Mouse (Mus musculus) embryonic facial prominence, embryonic 11.5 days (tissue): ENCODE data around the gene 2210407C18Rik. TPM values are rescaled to one million over a fixed set of nuclear protein-coding genes. Genes with fewer than 3 reads are reported as not detected.
A peak's percentile ranks its signal among the peaks of the same experiment; 100 is the strongest.

Experiments
- ATAC-seq: fragments of 200-750 bp; cut with Nextera tagmentation; replicated peaks from 2 replicates; pipeline ENCODE4 v1.8.0; 2017; ENCODE audit warnings: low read depth; ENCODE audit not compliant: insufficient number of reproducible peaks, low FRiP score, low TSS enrichment
- DNase-seq: peaks from one replicate; pipeline ENCODE4 v3.0.0-alpha.2; 2015; ENCODE audit warnings: low spot score
- H3K27ac ChIP-seq: fragments of 300-500 bp; sonication (generic); replicated peaks from 2 replicates; pipeline ENCODE4 v1.5.1; 2014; ENCODE audit warnings: mild to moderate bottlenecking, low read depth, low read length, control low read depth
- H3K27me3 ChIP-seq: fragments of 300-500 bp; sonication (generic); 2 replicates; pipeline ENCODE4 v1.6.1; 2014; ENCODE audit warnings: mild to moderate bottlenecking, low read length, moderate library complexity, mixed read lengths; ENCODE audit not compliant: control insufficient read depth, insufficient read depth
- H3K36me3 ChIP-seq: fragments of 300-500 bp; sonication (generic); replicated peaks from 2 replicates; pipeline ENCODE4 v1.6.1; 2014; ENCODE audit warnings: low read depth, mild to moderate bottlenecking, low read length, moderate library complexity, mixed read lengths; ENCODE audit not compliant: control insufficient read depth, insufficient read depth
- H3K4me1 ChIP-seq: fragments of 300-500 bp; sonication (generic); 2 replicates; pipeline ENCODE4 v1.6.1; 2014; ENCODE audit warnings: low read length, mixed read lengths; ENCODE audit not compliant: control insufficient read depth, insufficient read depth
- H3K4me2 ChIP-seq: fragments of 300-500 bp; sonication (generic); 2 replicates; pipeline ENCODE4 v1.6.1; 2014; ENCODE audit warnings: low read depth, mild to moderate bottlenecking, control low read depth, low read length, moderate library complexity
- H3K4me3 ChIP-seq: fragments of 300-500 bp; sonication (generic); 2 replicates; pipeline ENCODE4 v1.5.1; 2014; ENCODE audit warnings: low read depth, low read length, control low read depth
- H3K9ac ChIP-seq: fragments of 300-500 bp; sonication (generic); replicated peaks from 2 replicates; pipeline ENCODE4 v1.6.1; 2014; ENCODE audit warnings: mild to moderate bottlenecking, control low read depth, low read length
- H3K9me3 ChIP-seq: fragments of 300-500 bp; sonication (generic); replicated peaks from 2 replicates; pipeline ENCODE4 v1.6.1; 2016; ENCODE audit warnings: mild to moderate bottlenecking, low read length, inconsistent platforms, mixed read lengths; ENCODE audit not compliant: control insufficient read depth
- WGBS: fragments of 180-500 bp; shearing (Covaris S2); extraction: QIAGEN DNeasy Blood & Tissue Kit; methylation state at CpG from one replicate; pipeline ENCODE4 v1.1.7; 2014; 5-methylcytosine and 5-hydroxymethylcytosine counted together
- polyA plus RNA-seq: library from polyadenylated mRNA; unstranded; fragments of >200 nt; fragmentation: Nextera tagmentation; extraction: Ambion mirVana; gene quantifications from 2 replicates; pipeline ENCODE4 v1.2.1, GENCODE M21; 2014

2210407C18Rik gene
- polyA plus RNA-seq, result not detected in 2 replicates

DNA sequence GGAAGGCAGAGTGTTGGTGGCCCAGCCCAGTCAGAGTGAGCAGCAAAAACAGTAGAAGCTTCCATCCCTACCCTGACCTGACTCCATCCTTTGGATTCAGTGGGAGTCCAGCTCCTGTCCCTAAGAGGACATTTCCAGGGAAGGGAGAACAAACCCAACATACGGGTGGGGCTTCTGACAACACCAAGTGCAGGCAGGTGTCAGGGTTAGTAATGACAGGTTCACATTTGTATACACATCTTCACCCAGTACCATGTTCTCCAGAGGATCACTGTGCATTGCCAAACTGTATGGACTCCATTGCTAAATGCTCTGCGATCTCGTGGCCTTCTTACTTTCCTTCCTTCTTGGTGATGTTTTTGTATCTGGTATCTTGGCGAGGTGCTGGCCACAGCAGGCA lies at the start of gene 2210407C18Rik:
TSS of gene 2210407C18Rik (minus strand) at position 101 of the 400 bp plus-strand sequence.
- H3K27ac ChIP-seq, result no peak within 1 kb of the TSS
- DNase-seq, result no peak
- no peak within 1 kb of the TSS for H3K4me2 ChIP-seq
- no peaks in the 10 kb centered on the region for H3K36me3 ChIP-seq
- 76% methylated on average over 4 of the region's 4 CpGs for WGBS
- H3K9me3 ChIP-seq, result no peaks in the 10 kb centered on the region
- H3K4me1 ChIP-seq, result no peaks in the 10 kb centered on the region
- no peaks in the 10 kb centered on the region for H3K27me3 ChIP-seq
- ATAC-seq, result no peak
- no peak within 1 kb of the TSS for H3K9ac ChIP-seq
- H3K4me3 ChIP-seq, result no peak within 1 kb of the TSS

DNA sequence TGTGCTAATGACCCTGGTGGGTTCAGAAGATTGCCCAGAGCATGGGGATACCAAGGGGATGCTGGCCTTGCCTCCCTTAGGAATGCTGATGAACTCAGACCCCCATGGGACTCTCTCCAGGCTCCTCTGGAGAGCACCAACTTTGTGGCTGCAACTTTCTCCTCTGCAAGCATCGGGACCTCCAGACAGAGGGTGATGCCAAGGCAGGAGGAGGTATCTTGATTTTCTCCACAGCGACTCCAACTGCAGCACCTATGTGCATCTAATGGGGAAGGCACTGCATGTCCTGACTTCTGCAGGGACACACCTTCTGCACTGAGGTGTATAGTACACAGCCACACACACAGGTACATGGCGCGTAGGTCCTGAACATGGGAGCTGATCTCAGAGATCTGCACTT lies 42.7 kb upstream of the 2210407C18Rik start, which contains the start of gene Olfr322:
TSS of gene Olfr322 (plus strand) at position 187 of the 400 bp plus-strand sequence.
- Histone ChIP-seq H3K4me2 (no peak within 1 kb of the TSS), H3K9me3 (no peaks in the 10 kb centered on the region), H3K4me3 (no peak within 1 kb of the TSS), H3K9ac (no peak within 1 kb of the TSS), H3K27me3 (no peaks in the 10 kb centered on the region), H3K4me1 (no peaks in the 10 kb centered on the region), H3K36me3 (no peaks in the 10 kb centered on the region), H3K27ac (no peak within 1 kb of the TSS)
- WGBS, result 85% methylated on average over 4 of the region's 4 CpGs
- ATAC-seq (no peak), DNase-seq (no peak)

DNA sequence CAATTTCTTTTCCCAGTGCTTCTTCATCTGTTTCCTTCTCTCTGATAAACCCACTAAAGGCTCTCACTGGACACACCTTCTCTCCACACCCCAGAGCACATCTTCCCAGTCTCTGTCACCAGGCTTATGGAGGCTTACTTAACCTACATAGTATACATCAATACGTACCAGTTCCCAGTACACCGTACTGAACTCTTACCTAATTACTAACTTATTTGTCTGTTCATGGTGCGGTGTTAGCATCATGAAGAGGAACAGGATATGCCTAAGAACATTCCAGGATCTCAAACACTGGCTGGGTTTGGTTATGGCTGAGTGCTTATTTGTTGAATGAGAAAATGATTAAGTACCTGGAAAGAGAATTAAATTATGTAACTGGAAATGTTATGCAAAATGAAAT lies 39.3 kb upstream of the 2210407C18Rik start:
- no peak overlapping the region for H3K9ac ChIP-seq
- no peaks in the 10 kb centered on the region for H3K36me3 ChIP-seq
- ATAC-seq (no peak), DNase-seq (no peak)
- H3K9me3 ChIP-seq, result no peaks in the 10 kb centered on the region
- no peak overlapping the region for H3K4me2 ChIP-seq
- H3K4me3 ChIP-seq, result no peak overlapping the region
- no peak overlapping the region for H3K27ac ChIP-seq
- no peaks in the 10 kb centered on the region for H3K27me3 ChIP-seq
- H3K4me1 ChIP-seq, result no peaks in the 10 kb centered on the region
- 88% methylated on average over 3 of the region's 3 CpGs for WGBS

DNA sequence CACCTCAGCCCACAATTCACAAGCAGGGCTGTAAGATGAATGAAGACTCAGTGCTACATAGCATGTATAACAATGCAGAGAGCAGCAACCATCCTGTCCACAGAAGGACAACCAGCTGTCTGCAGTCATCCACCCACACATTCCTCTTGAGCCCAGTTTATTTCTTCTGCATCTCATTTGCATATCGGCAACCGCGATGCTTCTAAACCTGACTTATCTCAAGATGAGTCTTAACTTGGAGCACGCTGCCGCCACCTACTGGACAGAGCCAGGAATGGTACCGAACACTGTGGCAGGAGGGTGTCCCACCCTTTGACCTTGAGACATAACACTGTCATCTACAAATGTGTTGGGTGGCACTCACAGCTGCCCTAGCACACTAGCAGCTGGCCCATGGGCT lies 27.5 kb upstream of the 2210407C18Rik start:
- WGBS, result 35% methylated on average over 6 of the region's 6 CpGs
- H3K4me2 ChIP-seq, result no peak overlapping the region

DNA sequence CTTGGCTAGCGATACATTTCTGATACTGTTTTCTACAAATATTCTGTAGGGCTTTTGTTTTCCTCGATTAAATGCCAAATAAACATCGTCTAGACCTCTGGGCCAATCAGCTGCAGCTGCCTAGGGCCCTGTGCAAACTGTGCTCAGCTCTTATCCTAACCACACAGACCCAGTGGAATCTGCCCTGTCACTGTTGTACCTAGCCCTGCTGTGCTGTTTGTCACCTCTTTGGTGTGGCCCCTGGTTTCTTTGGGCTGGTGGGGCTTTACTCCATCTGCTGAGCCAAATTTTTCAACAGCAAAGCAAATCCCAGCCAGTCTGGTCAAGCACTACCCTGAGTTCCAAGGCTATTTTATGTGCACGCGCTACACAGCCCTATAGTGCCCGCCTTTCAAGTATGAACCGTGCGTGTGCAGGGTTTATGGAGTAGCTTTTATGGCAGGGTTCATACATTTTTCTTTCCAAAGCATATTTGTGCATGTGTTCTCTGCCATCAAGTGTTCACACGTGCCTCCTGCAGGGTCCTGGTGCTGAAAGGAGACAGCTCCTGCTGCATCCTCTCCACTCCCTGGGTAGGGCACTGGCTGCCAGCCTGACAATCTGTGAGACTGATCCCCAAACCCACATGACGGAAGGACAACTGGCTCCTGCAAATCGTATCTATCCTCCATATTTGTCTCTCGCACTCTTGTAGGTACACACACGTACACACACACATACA lies 25.9 kb upstream of the 2210407C18Rik start:
- DNase-seq (no peak), ATAC-seq (no peak)
- WGBS, result 83% methylated on average over 13 of the region's 13 CpGs
- H3K27me3 ChIP-seq, result no peaks in the 10 kb centered on the region; the same call in 1 of the 2 replicates
- H3K4me2 ChIP-seq, result no peak overlapping the region
- H3K4me1 ChIP-seq, result no peaks in the 10 kb centered on the region
- H3K9me3 ChIP-seq, result no peaks in the 10 kb centered on the region
- no peaks in the 10 kb centered on the region for H3K36me3 ChIP-seq
- no peak overlapping the region for H3K4me3 ChIP-seq
- H3K9ac ChIP-seq, result no peak overlapping the region
- H3K27ac ChIP-seq, result no peak overlapping the region

More for the DNA sequence above, 27.5 kb upstream of the 2210407C18Rik start:
- Histone ChIP-seq H3K36me3 (no peaks in the 10 kb centered on the region), H3K9ac (no peak overlapping the region), H3K27me3 (no peaks in the 10 kb centered on the region; the same call in 1 of the 2 replicates), H3K4me3 (no peak overlapping the region), H3K27ac (no peak overlapping the region), H3K9me3 (no peaks in the 10 kb centered on the region), H3K4me1 (no peaks in the 10 kb centered on the region)
- DNase-seq (peak; percentile 58), ATAC-seq (no peak)

DNA sequence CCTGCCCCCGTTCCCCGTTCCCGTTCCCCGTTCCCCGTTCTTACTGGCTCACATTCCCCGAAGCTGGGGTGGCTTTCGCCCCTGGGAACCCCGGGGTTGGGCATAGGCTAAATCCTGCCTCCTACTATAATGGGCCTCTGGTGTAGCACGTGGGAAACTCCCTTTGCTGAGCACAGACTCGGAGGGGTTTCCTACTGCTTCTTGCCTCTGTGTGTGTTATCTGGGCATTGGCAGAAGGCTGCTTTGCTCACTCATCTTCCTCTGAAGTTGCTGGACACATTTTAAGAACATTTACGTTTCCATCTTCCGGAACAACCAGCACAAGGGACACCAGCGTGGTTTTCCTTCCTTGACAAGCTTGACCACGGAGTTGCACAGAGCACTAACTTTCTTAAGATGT lies 25.2 kb upstream of the 2210407C18Rik start:
- no peaks in the 10 kb centered on the region for H3K36me3 ChIP-seq
- DNase-seq, result no peak
- no peaks in the 10 kb centered on the region; the same call in 1 of the 2 replicates for H3K27me3 ChIP-seq
- no peak overlapping the region for H3K9ac ChIP-seq
- no peak for ATAC-seq
- H3K9me3 ChIP-seq, result no peaks in the 10 kb centered on the region
- WGBS, result 28% methylated on average over 14 of the region's 14 CpGs
- no peak overlapping the region for H3K4me2 ChIP-seq
- H3K4me1 ChIP-seq, result no peaks in the 10 kb centered on the region
- no peak overlapping the region for H3K27ac ChIP-seq
- H3K4me3 ChIP-seq, result peak overlapping the region; percentile 31; the same call in 1 of the 2 replicates

DNA sequence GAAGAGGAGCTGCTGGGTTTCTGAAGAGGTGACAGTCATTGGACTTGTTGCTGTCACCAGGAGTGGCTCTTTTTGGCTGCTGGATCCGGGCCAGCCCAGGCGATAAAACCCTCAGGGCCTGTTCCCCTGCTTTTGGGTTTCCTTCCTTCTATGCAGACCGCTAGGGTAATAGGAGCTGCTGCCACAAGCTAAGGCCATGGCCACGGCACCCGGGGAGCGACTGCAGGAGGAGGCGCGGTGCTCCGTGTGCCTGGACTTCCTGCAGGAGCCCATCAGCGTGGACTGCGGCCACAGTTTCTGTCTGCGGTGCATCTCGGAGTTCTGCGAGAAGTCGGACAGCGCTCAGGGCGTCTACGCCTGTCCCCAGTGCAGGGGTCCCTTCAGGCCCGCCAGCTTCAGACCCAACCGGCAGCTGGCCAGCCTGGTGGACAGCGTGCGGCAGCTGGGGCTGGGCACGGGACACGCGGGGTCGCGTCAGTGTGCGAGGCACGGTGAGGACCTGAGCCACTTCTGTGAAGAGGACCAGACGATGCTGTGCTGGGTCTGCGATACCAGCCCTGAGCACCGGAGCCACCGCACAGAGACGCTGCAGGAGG lies 24.5 kb upstream of the 2210407C18Rik start, which contains the start of gene Trim58:
TSS of gene Trim58 (plus strand) at position 194 of the 596 bp plus-strand sequence.
- Histone ChIP-seq H3K27ac (no peak within 1 kb of the TSS), H3K36me3 (no peaks in the 10 kb centered on the region), H3K9me3 (no peaks in the 10 kb centered on the region), H3K4me2 (peak within 1 kb of the TSS; percentile 80), H3K9ac (peak within 1 kb of the TSS; percentile 36), H3K4me3 (peak within 1 kb of the TSS; percentile 31), H3K4me1 (no peaks in the 10 kb centered on the region), H3K27me3 (no peaks in the 10 kb centered on the region; the same call in 1 of the 2 replicates)
- DNase-seq, result peak; percentile 30
- WGBS, result 4% methylated on average over 31 of the region's 34 CpGs
- 0 out of 2 replicates have a peak, but pooled peaks have one; percentile 40 for ATAC-seq

DNA sequence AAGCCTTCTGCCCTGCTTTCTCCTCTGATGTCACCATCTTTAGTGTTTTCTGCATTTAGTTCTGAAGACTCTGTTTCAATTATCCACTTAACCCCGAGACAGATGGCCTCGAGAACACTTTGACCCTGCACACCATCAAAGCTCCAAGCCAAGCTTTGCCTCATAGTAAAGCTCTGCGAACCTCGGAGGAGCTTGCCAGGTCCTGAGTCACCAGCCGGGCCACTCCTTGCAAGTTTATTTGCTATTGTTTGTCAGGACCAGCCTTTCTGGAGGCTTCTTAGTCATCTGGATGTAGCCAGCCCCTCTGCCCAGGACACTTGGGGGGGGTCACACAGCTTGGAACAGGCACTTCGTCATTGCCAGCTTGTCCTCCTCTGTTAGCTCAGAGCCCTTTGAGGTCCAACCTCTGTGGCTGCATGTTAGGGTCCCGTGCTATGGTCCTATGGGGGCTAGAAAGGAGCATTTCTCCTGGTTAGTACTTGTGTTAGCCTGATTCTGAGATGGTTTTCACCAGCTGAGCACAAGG lies 22.4 kb upstream of the 2210407C18Rik start:
- Histone ChIP-seq H3K36me3 (no peaks in the 10 kb centered on the region), H3K4me3 (no peak overlapping the region), H3K4me1 (no peaks in the 10 kb centered on the region), H3K27me3 (no peaks in the 10 kb centered on the region; the same call in 1 of the 2 replicates), H3K27ac (no peak overlapping the region), H3K9ac (no peak overlapping the region), H3K4me2 (no peak overlapping the region), H3K9me3 (no peaks in the 10 kb centered on the region)
- WGBS, result 41% methylated on average over 7 of the region's 7 CpGs
- no peak for ATAC-seq
- no peak for DNase-seq
